Mouse (Mus musculus): Measurements from ENCODE around the gene Camsap1. TPM values are rescaled to one million over a fixed set of nuclear protein-coding genes. Genes with fewer than 3 reads are reported as not detected.

Camsap1 gene
- polyA plus RNA-seq, 1 experiment: 12.2 TPM

- Histone ChIP-seq H3K79me2 (ENCODE audit: control insufficient read depth, insufficient read depth) (peaks cover 89% of the 10 kb centered on the region), H3K36me3 (ENCODE audit: control insufficient read depth, insufficient read depth) (peaks cover 22% of the 10 kb centered on the region), H3K27me3 (ENCODE audit: control insufficient read depth, insufficient read depth, insufficient read length) (no peaks in the 10 kb centered on the region), H3K79me3 (ENCODE audit: low read depth) (peaks cover 82% of the 10 kb centered on the region), H3ac (ENCODE audit: control insufficient read depth, insufficient read length, low read depth) (no peak overlapping the region), H3K4me3 (ENCODE audit: insufficient read depth, poor library complexity, severe bottlenecking) (no peak overlapping the region)
- TF ChIP-seq USF1 (IDR thresholded peaks at IDR 0.05; ENCODE audit: low read depth) (no peak), MAX (IDR thresholded peaks at IDR 0.05) (no peak), MYOG (IDR thresholded peaks at IDR 0.05; ENCODE audit: control insufficient read depth, extremely low read depth, insufficient read length) (no peak), FOSL1 (IDR thresholded peaks at IDR 0.05; ENCODE audit: insufficient read depth, low read length, poor library complexity, severe bottlenecking) (no peak), CEBPB (IDR thresholded peaks at IDR 0.05; ENCODE audit: low read depth) (no peak), CTCF (IDR thresholded peaks at IDR 0.05; ENCODE audit: control insufficient read depth, insufficient read depth, insufficient read length) (no peak), MYOD1 (IDR thresholded peaks at IDR 0.05; ENCODE audit: control insufficient read depth, insufficient read length, low read depth) (no peak)
Observed at GRCm38 (mm10) chr2:25978997-25979396, 4.1 kb downstream of the Camsap1 start.

- TF ChIP-seq CEBPB (IDR thresholded peaks at IDR 0.05; ENCODE audit: low read depth) (no peak), CTCF (IDR thresholded peaks at IDR 0.05; ENCODE audit: control insufficient read depth, insufficient read depth, insufficient read length) (no peak), FOSL1 (IDR thresholded peaks at IDR 0.05; ENCODE audit: insufficient read depth, low read length, poor library complexity, severe bottlenecking) (no peak), MYOG (IDR thresholded peaks at IDR 0.05; ENCODE audit: control insufficient read depth, extremely low read depth, insufficient read length) (no peak), USF1 (IDR thresholded peaks at IDR 0.05; ENCODE audit: low read depth) (no peak), MYOD1 (IDR thresholded peaks at IDR 0.05; ENCODE audit: control insufficient read depth, insufficient read length, low read depth) (no peak), MAX (IDR thresholded peaks at IDR 0.05) (no peak)
- Histone ChIP-seq H3ac (ENCODE audit: control insufficient read depth, insufficient read length, low read depth) (no peak overlapping the region), H3K79me3 (ENCODE audit: low read depth) (peaks cover 94% of the 10 kb centered on the region), H3K4me3 (ENCODE audit: insufficient read depth, poor library complexity, severe bottlenecking) (no peak overlapping the region), H3K27me3 (ENCODE audit: control insufficient read depth, insufficient read depth, insufficient read length) (no peaks in the 10 kb centered on the region), H3K36me3 (ENCODE audit: control insufficient read depth, insufficient read depth) (peaks cover 31% of the 10 kb centered on the region), H3K79me2 (ENCODE audit: control insufficient read depth, insufficient read depth) (peaks cover 100% of the 10 kb centered on the region)
Observed at GRCm38 (mm10) chr2:25977587-25978239, 5.4 kb downstream of the Camsap1 start.

GRCm38 (mm10) chr2:25975141-25975770 is 7.8 kb downstream of the Camsap1 start:
- Histone ChIP-seq H3K4me3 (ENCODE audit: insufficient read depth, poor library complexity, severe bottlenecking) (no peak overlapping the region), H3K36me3 (ENCODE audit: control insufficient read depth, insufficient read depth) (peaks cover 31% of the 10 kb centered on the region), H3K79me2 (ENCODE audit: control insufficient read depth, insufficient read depth) (peaks cover 100% of the 10 kb centered on the region), H3K79me3 (ENCODE audit: low read depth) (peaks cover 92% of the 10 kb centered on the region), H3K27me3 (ENCODE audit: control insufficient read depth, insufficient read depth, insufficient read length) (no peaks in the 10 kb centered on the region), H3ac (ENCODE audit: control insufficient read depth, insufficient read length, low read depth) (no peak overlapping the region)
- TF ChIP-seq FOSL1 (IDR thresholded peaks at IDR 0.05; ENCODE audit: insufficient read depth, low read length, poor library complexity, severe bottlenecking) (no peak), CTCF (IDR thresholded peaks at IDR 0.05; ENCODE audit: control insufficient read depth, insufficient read depth, insufficient read length) (no peak), MAX (IDR thresholded peaks at IDR 0.05) (no peak), CEBPB (IDR thresholded peaks at IDR 0.05; ENCODE audit: low read depth) (no peak), USF1 (IDR thresholded peaks at IDR 0.05; ENCODE audit: low read depth) (no peak), MYOD1 (IDR thresholded peaks at IDR 0.05; ENCODE audit: control insufficient read depth, insufficient read length, low read depth) (no peak), MYOG (IDR thresholded peaks at IDR 0.05; ENCODE audit: control insufficient read depth, extremely low read depth, insufficient read length) (no peak)

- Histone ChIP-seq H3ac (ENCODE audit: control insufficient read depth, insufficient read length, low read depth) (no peak overlapping the region), H3K27me3 (ENCODE audit: control insufficient read depth, insufficient read depth, insufficient read length) (no peaks in the 10 kb centered on the region), H3K4me3 (ENCODE audit: insufficient read depth, poor library complexity, severe bottlenecking) (no peak overlapping the region), H3K79me3 (ENCODE audit: low read depth) (peaks cover 81% of the 10 kb centered on the region), H3K36me3 (ENCODE audit: control insufficient read depth, insufficient read depth) (peaks cover 31% of the 10 kb centered on the region), H3K79me2 (ENCODE audit: control insufficient read depth, insufficient read depth) (peaks cover 99% of the 10 kb centered on the region)
- TF ChIP-seq FOSL1 (IDR thresholded peaks at IDR 0.05; ENCODE audit: insufficient read depth, low read length, poor library complexity, severe bottlenecking): no peak
- TF ChIP-seq MYOD1 (IDR thresholded peaks at IDR 0.05; ENCODE audit: control insufficient read depth, insufficient read length, low read depth): no peak
- no peak for TF ChIP-seq CTCF (IDR thresholded peaks at IDR 0.05; ENCODE audit: control insufficient read depth, insufficient read depth, insufficient read length)
- no peak for TF ChIP-seq CEBPB (IDR thresholded peaks at IDR 0.05; ENCODE audit: low read depth)
- no peak for TF ChIP-seq MAX (IDR thresholded peaks at IDR 0.05)
- no peak for TF ChIP-seq MYOG (IDR thresholded peaks at IDR 0.05; ENCODE audit: control insufficient read depth, extremely low read depth, insufficient read length)
- no peak for TF ChIP-seq USF1 (IDR thresholded peaks at IDR 0.05; ENCODE audit: low read depth)
Observed at GRCm38 (mm10) chr2:25970426-25970825, 12.7 kb downstream of the Camsap1 start.

GRCm38 (mm10) chr2:25969319-25969718 is 13.8 kb downstream of the Camsap1 start:
- Histone ChIP-seq H3K79me3 (ENCODE audit: low read depth) (peaks cover 76% of the 10 kb centered on the region), H3ac (ENCODE audit: control insufficient read depth, insufficient read length, low read depth) (no peak overlapping the region), H3K36me3 (ENCODE audit: control insufficient read depth, insufficient read depth) (peaks cover 38% of the 10 kb centered on the region), H3K4me3 (ENCODE audit: insufficient read depth, poor library complexity, severe bottlenecking) (no peak overlapping the region), H3K27me3 (ENCODE audit: control insufficient read depth, insufficient read depth, insufficient read length) (no peaks in the 10 kb centered on the region), H3K79me2 (ENCODE audit: control insufficient read depth, insufficient read depth) (peaks cover 99% of the 10 kb centered on the region)
- no peak for TF ChIP-seq CEBPB (IDR thresholded peaks at IDR 0.05; ENCODE audit: low read depth)
- TF ChIP-seq USF1 (IDR thresholded peaks at IDR 0.05; ENCODE audit: low read depth): no peak
- no peak for TF ChIP-seq FOSL1 (IDR thresholded peaks at IDR 0.05; ENCODE audit: insufficient read depth, low read length, poor library complexity, severe bottlenecking)
- no peak for TF ChIP-seq MAX (IDR thresholded peaks at IDR 0.05)
- TF ChIP-seq MYOD1 (IDR thresholded peaks at IDR 0.05; ENCODE audit: control insufficient read depth, insufficient read length, low read depth): no peak
- no peak for TF ChIP-seq CTCF (IDR thresholded peaks at IDR 0.05; ENCODE audit: control insufficient read depth, insufficient read depth, insufficient read length)
- TF ChIP-seq MYOG (IDR thresholded peaks at IDR 0.05; ENCODE audit: control insufficient read depth, extremely low read depth, insufficient read length): no peak

Measured in C2C12 (cell line).